Mouse (Mus musculus) myocyte (in vitro differentiated cells): ENCODE data around the gene Cntnap1. TPM values are rescaled to one million over a fixed set of nuclear protein-coding genes. Genes with fewer than 3 reads are reported as not detected.

Experiments
- H3K27me3 ChIP-seq: one replicate; pipeline ENCODE4 v1.6.1; 2011; ENCODE audit not compliant: control insufficient read depth, insufficient read depth, insufficient read length
- H3K36me3 ChIP-seq: one replicate; pipeline ENCODE4 v1.6.1; 2011; ENCODE audit not compliant: control insufficient read depth, insufficient read depth
- H3K4me2 ChIP-seq: one replicate; pipeline ENCODE4 v1.6.1; 2011; ENCODE audit warnings: low read depth, control low read depth
- H3K4me3 ChIP-seq: one replicate; pipeline ENCODE4 v1.5.1; 2011; ENCODE audit warnings: mild to moderate bottlenecking, control low read depth, moderate library complexity
- H3K79me2 ChIP-seq: one replicate; pipeline ENCODE4 v1.6.1; 2011; ENCODE audit not compliant: control insufficient read depth, insufficient read depth
- H3ac ChIP-seq: one replicate; pipeline ENCODE4 v1.6.1; 2011; ENCODE audit not compliant: control insufficient read depth, insufficient read length
- CEBPB ChIP-seq: IDR thresholded peaks from 2 replicates; pipeline ENCODE4 v1.6.1; 2011; ENCODE audit warnings: mild to moderate bottlenecking, moderate library complexity; ENCODE audit not compliant: poor library complexity, insufficient read depth, severe bottlenecking
- E2F4 ChIP-seq: IDR thresholded peaks from one replicate; pipeline ENCODE4 v1.6.1; 2011; ENCODE audit warnings: mild to moderate bottlenecking, control low read depth, moderate library complexity; ENCODE audit not compliant: insufficient read depth
- MAX ChIP-seq: IDR thresholded peaks from one replicate; pipeline ENCODE4 v1.6.1; 2011; ENCODE audit warnings: low read depth, mild to moderate bottlenecking, control low read depth
- MYOD1 ChIP-seq, 3 experiments: IDR thresholded peaks; one replicate each; pipeline ENCODE4 v1.6.1; 2011; ENCODE audit warnings: control low read depth in 2 of 3, low read depth in 2 of 3, mild to moderate bottlenecking in 2 of 3, moderate library complexity in 1 of 3; ENCODE audit not compliant: insufficient read length in 2 of 3, control insufficient read depth in 1 of 3
- MYOG ChIP-seq, 3 experiments: IDR thresholded peaks; one replicate each; pipeline ENCODE4 v1.6.1; 2011; ENCODE audit warnings: control low read depth in 2 of 3, low read depth in 2 of 3, mild to moderate bottlenecking in 2 of 3; ENCODE audit not compliant: insufficient read length in 2 of 3, control insufficient read depth in 1 of 3, insufficient read depth in 1 of 3
- POLR2A ChIP-seq: IDR thresholded peaks from one replicate; pipeline ENCODE4 v1.6.1; 2011; ENCODE audit warnings: low read depth, mild to moderate bottlenecking, control low read depth, moderate library complexity; ENCODE audit not compliant: insufficient read length
- POLR2AphosphoS2 ChIP-seq: IDR thresholded peaks from one replicate; pipeline ENCODE4 v1.6.1; 2011; ENCODE audit warnings: low read depth, control low read depth; ENCODE audit not compliant: insufficient read length
- REST ChIP-seq: IDR thresholded peaks from one replicate; pipeline ENCODE4 v1.6.1; 2011; ENCODE audit warnings: mild to moderate bottlenecking, control low read depth, moderate library complexity; ENCODE audit not compliant: insufficient read depth, insufficient read length
- SRF ChIP-seq: IDR thresholded peaks from one replicate; pipeline ENCODE4 v1.6.1; 2011; ENCODE audit warnings: low read depth; ENCODE audit not compliant: control insufficient read depth, insufficient read length
- TCF12 ChIP-seq: IDR thresholded peaks from one replicate; pipeline ENCODE4 v1.6.1; 2011; ENCODE audit warnings: mild to moderate bottlenecking, control low read depth; ENCODE audit not compliant: poor library complexity, insufficient read depth, severe bottlenecking
- TCF3 ChIP-seq: IDR thresholded peaks from one replicate; pipeline ENCODE4 v1.6.1; 2011; ENCODE audit warnings: low read depth, control low read depth; ENCODE audit not compliant: insufficient read length
- USF1 ChIP-seq: IDR thresholded peaks from one replicate; pipeline ENCODE4 v1.6.1; 2011; ENCODE audit warnings: low read depth, mild to moderate bottlenecking, control low read depth, moderate library complexity
- polyA plus RNA-seq: library from polyadenylated mRNA; unstranded; fragments of >200 nt; fragmentation: generic; extraction: Trizol; gene quantifications from one replicate; pipeline ENCODE4 v1.2.1, GENCODE M21; 2012; ENCODE audit warnings: missing spikeins

Cntnap1 gene
- polyA plus RNA-seq, 1 experiment = 1.3 TPM

GRCm38 (mm10) chr11:101216936-101217335 is 46.6 kb downstream of the Cntnap1 start:
- no peak overlapping the region for H3K4me3 ChIP-seq
- H3K4me2 ChIP-seq = no peak overlapping the region
- no peaks in the 10 kb centered on the region for H3K27me3 ChIP-seq
- H3ac ChIP-seq = no peak overlapping the region
- TF ChIP-seq POLR2A (no peak), TCF12 (no peak), E2F4 (no peak), MYOG (IDR thresholded peaks at IDR 0.05; ENCODE audit: control insufficient read depth in 1 of 3, insufficient read depth in 1 of 3, insufficient read length in 2 of 3, low read depth in 2 of 3) (no peak), TCF3 (no peak), SRF (no peak), MYOD1 (IDR thresholded peaks at IDR 0.05; ENCODE audit: control insufficient read depth in 1 of 3, insufficient read length in 2 of 3, low read depth in 2 of 3) (no peak), CEBPB (no peak), POLR2AphosphoS2 (no peak), MAX (no peak), REST (no peak), USF1 (no peak)
- H3K36me3 ChIP-seq = peaks cover 8% of the 10 kb centered on the region
- no peaks in the 10 kb centered on the region for H3K79me2 ChIP-seq

DNA sequence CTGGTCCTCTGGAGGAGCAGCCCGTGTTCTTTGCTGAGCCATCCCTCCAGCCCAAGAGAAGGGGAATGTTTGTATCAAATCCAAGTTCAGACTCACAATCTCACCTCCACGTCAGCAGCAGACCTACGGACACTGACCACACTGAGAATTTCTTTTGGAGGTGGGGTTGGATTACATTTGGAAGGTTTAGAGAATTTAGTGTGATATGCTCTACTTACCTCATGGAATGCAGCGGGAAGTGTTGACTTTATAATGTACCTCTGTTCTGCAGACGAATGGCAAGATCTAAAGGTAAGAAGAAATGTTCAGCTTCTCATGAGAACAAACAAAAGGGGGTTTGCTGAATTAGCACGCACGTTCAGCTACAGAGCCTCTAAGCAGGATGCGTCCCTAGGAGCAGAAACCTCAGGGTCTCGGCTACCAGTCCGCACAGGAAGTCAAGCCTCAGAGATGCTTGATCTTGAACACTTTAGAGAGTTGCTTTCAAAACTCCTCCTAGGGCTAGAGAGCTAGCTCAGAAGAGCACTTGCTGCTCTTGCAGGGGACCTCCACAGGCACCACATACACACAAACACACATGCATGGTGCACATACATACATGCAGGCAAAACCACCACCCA is 48.2 kb downstream of the Cntnap1 start:
- Histone ChIP-seq H3K79me2 (peaks cover 8% of the 10 kb centered on the region), H3K36me3 (peaks cover 8% of the 10 kb centered on the region), H3K4me3 (no peak overlapping the region), H3K27me3 (no peaks in the 10 kb centered on the region), H3ac (no peak overlapping the region), H3K4me2 (no peak overlapping the region)
- TF ChIP-seq USF1 = no peak

DNA sequence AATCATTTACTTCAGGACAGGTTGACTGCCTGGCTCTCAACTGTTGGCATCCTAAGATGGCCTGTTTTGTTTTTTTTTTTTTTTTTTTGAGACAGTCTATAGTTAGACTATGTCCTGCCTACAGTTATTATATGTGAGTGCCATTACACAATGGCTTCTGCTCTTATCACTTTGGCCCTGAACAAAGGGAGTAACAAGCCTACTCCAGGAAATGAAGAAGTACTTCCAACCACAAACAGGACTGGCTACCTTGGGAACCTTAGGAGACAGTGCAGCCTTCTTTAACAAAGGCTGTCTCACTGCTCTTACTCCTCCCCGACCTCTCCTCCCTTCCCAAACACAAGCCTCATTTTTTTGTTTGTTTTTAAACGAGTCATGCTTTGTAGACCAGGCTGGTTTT is 50.5 kb downstream of the Cntnap1 start:
- no peak overlapping the region for H3ac ChIP-seq
- H3K36me3 ChIP-seq = no peaks in the 10 kb centered on the region
- peak overlapping the region; percentile 46 for H3K4me2 ChIP-seq
- H3K4me3 ChIP-seq = no peak overlapping the region
- peaks cover 12% of the 10 kb centered on the region for H3K79me2 ChIP-seq
- H3K27me3 ChIP-seq = no peaks in the 10 kb centered on the region
- no peak for TF ChIP-seq POLR2A
- no peak for TF ChIP-seq CEBPB
- TF ChIP-seq MYOD1 (IDR thresholded peaks at IDR 0.05; ENCODE audit: control insufficient read depth in 1 of 3, insufficient read length in 2 of 3, low read depth in 2 of 3) = no peak
- TF ChIP-seq MAX = no peak
- TF ChIP-seq POLR2AphosphoS2 = no peak
- TF ChIP-seq SRF = no peak
- TF ChIP-seq E2F4 = no peak
- no peak for TF ChIP-seq TCF3
- no peak for TF ChIP-seq REST
- TF ChIP-seq USF1 = no peak
- TF ChIP-seq MYOG (IDR thresholded peaks at IDR 0.05; ENCODE audit: control insufficient read depth in 1 of 3, insufficient read depth in 1 of 3, insufficient read length in 2 of 3, low read depth in 2 of 3) = no peak
- no peak for TF ChIP-seq TCF12

GRCm38 (mm10) chr11:101221306-101221986 is 51.1 kb downstream of the Cntnap1 start:
- no peak overlapping the region for H3K4me3 ChIP-seq
- H3ac ChIP-seq = no peak overlapping the region

DNA sequence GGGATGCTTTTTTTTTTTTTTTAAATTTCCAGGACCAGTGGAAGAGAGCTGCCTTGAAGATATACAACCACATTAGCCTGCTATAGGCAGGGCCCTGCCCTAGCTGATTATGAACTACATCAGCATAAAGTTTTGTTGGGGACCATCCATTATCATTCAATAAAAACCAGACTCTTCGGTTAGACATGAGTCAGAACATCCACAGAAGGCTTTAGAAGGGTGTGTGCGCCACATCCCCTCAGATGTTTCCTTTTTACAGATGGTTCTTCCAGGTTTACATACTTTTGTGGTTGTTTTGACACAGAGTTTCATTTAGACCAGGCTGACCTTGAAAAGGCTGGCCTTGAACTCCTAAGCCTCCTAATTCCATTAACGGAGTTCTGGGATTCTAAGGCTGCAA is 54.0 kb downstream of the Cntnap1 start:
- Histone ChIP-seq H3K79me2 (peaks cover 12% of the 10 kb centered on the region), H3K27me3 (no peaks in the 10 kb centered on the region), H3K36me3 (no peaks in the 10 kb centered on the region), H3K4me2 (peak overlapping the region; percentile 64), H3K4me3 (no peak overlapping the region), H3ac (no peak overlapping the region)
- TF ChIP-seq POLR2A (no peak), TCF12 (no peak), USF1 (no peak), TCF3 (no peak), MYOG (IDR thresholded peaks at IDR 0.05; ENCODE audit: control insufficient read depth in 1 of 3, insufficient read depth in 1 of 3, insufficient read length in 2 of 3, low read depth in 2 of 3) (no peak), POLR2AphosphoS2 (no peak)

More at GRCm38 (mm10) chr11:101221306-101221986, 51.1 kb downstream of the Cntnap1 start:
- TF ChIP-seq MYOG (IDR thresholded peaks at IDR 0.05; ENCODE audit: control insufficient read depth in 1 of 3, insufficient read depth in 1 of 3, insufficient read length in 2 of 3, low read depth in 2 of 3) (peak in 1 of 3 experiments; percentile 11), MYOD1 (IDR thresholded peaks at IDR 0.05; ENCODE audit: control insufficient read depth in 1 of 3, insufficient read length in 2 of 3, low read depth in 2 of 3) (peak in 2 of 3 experiments; percentile 76), TCF12 (no peak), POLR2A (no peak), CEBPB (no peak), E2F4 (no peak)
- Histone ChIP-seq H3K27me3 (no peaks in the 10 kb centered on the region), H3K4me2 (peak overlapping the region; percentile 46), H3K36me3 (no peaks in the 10 kb centered on the region), H3K79me2 (peaks cover 12% of the 10 kb centered on the region)
